Mouse (Mus musculus) thymus, adult 18-20 months (tissue): ENCODE measurements around the gene Bsg.
"Not testable (repeated sequence)": the region's sequence is repeated elsewhere in the genome, so short reads cannot be mapped to it uniquely, and the experiment has no call there.

Experiments used
- DNase-seq, 2 experiments: peaks; one replicate each; pipeline ENCODE4 v3.0.0; 2022; ENCODE audit warnings: mixed read lengths in 2 of 2

Gene Bsg

DNA sequence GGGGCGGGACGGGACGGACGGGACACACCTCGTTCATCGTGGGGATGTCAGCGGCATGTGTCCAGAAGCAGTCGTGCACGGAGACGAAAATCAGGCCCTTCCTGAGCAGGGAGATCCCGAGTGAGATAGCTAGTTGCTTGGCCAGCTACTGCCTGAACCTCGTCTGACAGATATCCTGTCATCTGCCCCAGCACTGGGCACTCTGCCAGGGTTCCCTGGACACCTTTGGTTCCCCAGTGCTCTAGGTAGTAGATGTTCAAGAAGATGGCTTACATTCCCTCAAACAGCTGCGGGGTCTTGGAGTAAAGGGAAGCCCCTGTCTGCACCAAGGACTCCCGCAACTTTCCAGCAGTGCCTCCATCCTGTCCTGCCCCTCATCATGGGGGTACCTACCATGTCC, 32.4 kb downstream of the Bsg start:
- DNase-seq: no peak

DNA sequence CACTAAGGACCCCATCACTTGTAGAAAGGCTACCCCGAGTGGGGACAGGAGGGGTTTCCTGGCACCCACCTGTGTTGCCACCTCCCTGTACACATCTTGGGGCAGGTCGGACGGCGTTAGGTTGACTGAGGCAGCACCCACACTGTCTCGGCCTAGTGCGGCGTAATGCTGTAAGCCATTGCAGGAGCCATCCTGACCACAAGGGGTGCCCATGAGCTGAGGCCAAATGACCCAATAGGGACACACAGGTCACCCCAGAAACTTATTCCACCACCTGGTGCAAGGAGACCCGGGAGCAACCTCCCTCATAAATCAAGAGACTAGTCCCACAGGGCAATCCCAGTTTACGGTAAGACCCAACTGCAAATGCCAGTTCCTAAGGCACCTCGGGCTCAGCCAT, 34.0 kb downstream of the Bsg start:
- DNase-seq: no peak

DNA sequence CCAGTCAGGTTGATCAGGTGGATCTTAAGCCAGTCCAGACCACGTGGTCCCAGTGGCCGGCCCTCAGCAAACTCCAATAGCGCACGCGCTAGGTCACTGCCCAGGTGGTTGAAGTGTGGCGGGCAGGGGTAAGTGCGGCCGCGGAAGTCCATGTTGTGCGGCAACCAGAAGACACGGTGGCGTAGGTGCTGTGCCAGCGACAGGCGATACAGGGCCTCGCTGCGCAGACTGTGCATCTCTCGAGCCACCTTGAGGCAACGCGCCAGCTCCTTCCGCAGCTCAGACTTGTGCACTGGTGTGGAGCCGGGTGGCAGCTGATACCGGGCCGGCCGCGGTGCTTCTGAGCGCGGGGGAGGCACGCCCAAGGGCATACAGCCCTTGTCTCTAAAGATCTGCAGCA, 34.9 kb downstream of the Bsg start:
- DNase-seq: no peak

- no peak for DNase-seq
Observed at GRCm38 (mm10) chr10:79740863-79741262, 36.6 kb downstream of the Bsg start.

GRCm38 (mm10) chr10:79743161-79743560, 38.9 kb downstream of the Bsg start:
- DNase-seq: no peak

DNA sequence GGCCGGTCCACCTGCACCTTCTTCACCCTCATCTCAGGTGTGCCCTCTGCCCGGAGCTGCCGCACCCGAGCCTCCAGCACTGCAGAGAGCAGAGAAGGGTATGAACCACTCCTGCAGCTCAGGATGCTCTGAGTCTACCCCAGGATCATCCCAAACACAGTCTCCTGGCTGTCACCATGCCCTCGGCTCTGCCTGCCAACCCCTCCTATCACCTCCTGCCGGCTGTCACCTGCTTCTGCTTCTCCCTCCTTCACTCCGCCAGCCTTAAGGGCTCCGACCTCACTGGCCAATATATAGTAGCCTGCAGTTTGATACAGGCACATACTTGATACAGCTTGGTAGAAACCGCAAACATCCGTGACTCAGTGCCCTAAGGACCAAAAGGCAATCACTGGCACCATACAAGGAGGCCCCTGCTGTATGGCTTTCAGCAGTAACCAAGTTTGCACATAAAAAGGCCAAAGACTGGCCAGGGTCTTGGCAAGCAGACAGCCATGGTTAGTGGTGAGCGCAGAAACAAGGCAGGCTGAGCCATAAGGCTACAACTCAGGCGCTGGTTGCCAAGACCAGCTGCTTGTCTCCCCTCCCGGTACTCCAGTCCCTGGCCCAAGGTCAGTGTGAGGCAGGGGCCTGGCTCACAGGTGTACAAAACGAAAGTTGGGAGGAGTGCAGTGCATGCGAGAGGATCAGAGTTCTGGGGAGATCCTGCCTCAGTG, 39.5 kb downstream of the Bsg start:
- no peak for DNase-seq

- DNase-seq: no peak
Observed at GRCm38 (mm10) chr10:79745411-79745810, 41.1 kb downstream of the Bsg start.

DNA sequence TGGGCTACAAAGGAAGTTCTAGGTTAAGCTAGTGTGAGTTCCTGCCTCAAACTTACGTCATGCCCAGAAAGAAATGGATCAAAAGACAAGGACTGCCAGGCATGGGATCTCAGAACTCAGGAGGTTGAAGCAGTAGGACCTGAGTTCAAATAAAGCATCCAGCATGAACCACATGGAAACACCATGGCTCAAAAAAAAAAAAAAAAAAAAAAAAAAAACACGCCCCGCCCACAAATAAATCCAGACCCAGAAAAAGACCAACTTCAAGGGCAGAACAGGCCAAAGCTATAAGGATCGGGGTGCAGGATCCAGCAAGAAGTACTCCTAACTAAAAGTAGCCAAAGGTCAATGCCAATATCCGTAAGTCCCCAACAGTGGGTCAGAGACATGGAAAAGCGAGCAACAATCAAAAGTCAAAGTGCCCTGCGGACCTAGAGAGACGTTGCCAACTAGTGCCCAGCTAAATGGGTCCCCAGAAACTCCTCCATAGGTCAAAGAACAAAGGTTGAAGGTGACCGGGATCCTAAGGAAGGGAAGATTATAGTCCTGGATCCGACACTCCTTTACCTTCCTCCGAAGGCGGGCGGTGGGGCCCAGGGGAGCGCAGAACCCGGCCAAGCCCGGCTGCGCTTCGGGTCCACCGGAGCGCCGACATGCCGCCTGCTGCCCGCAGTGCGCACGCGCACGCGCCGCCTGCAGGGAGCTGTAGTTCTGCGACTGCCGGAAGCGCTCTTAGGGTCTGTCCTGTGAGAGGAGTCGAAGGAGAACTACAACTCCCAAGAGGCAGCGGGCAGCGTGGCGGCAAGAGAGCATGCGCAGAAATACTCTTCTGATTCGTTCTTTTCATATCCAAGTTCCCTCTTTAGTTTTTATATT, 41.8 kb downstream of the Bsg start, which contains the start of gene Polrmt:
Polrmt (minus strand) TSS at position 684 of the 876 bp plus-strand sequence.
- peak; percentile 94 to 97 for DNase-seq

- DNase-seq: no peak
Observed at GRCm38 (mm10) chr10:79746774-79747151, 42.5 kb downstream of the Bsg start.

- no peak for DNase-seq
Observed at GRCm38 (mm10) chr10:79748496-79748895, 44.2 kb downstream of the Bsg start.

- DNase-seq: no peak
Observed at GRCm38 (mm10) chr10:79754856-79755516, 50.7 kb downstream of the Bsg start, which contains the start of gene Fgf22. Fgf22 (plus strand) TSS chr10:79755076.

- DNase-seq: no peak
Observed at GRCm38 (mm10) chr10:79755854-79756253, 51.6 kb downstream of the Bsg start.

DNA sequence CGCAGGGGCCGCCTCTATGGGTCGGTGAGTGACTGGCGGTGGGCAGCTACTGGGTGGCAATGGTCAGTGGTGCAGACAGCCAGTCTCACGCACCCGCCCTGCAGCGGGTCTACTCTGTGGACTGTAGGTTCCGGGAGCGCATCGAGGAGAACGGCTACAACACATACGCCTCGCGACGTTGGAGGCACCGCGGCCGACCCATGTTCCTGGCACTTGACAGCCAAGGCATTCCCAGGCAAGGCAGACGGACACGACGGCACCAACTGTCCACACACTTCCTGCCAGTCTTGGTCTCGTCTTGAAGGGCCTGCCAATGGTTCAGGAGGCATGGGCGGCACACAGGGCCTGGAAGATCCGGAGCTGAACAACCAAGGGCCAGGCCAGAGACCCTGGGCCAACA, 52.4 kb downstream of the Bsg start:
- DNase-seq: no peak

- not testable (repeated sequence) for DNase-seq
Observed at GRCm38 (mm10) chr10:79759675-79760074, 55.4 kb downstream of the Bsg start.

GRCm38 (mm10) chr10:79760603-79761143, 56.4 kb downstream of the Bsg start:
- no peak for DNase-seq
